Mouse (Mus musculus) hindbrain, embryonic 16.5 days (tissue): ENCODE data around the gene Syngr4. TPM values are rescaled to one million over a fixed set of nuclear protein-coding genes. Genes with fewer than 3 reads are reported as not detected.

Source experiments
- ATAC-seq: fragments of 200-750 bp; cut with Nextera tagmentation; 2 replicates; pipeline ENCODE4 v1.8.0; 2017; ENCODE audit warnings: moderate TSS enrichment, moderate library complexity
- H3K27ac ChIP-seq: fragments of 300-500 bp; sonication (generic); 2 replicates; pipeline ENCODE4 v1.5.1; 2014; ENCODE audit warnings: low read depth, mild to moderate bottlenecking, control low read depth, low read length, moderate library complexity
- H3K27me3 ChIP-seq: fragments of 300-500 bp; sonication (generic); replicated peaks from 2 replicates; pipeline ENCODE4 v1.6.1; 2014; ENCODE audit warnings: low read length; ENCODE audit not compliant: control insufficient read depth, insufficient read depth
- H3K36me3 ChIP-seq: fragments of 300-500 bp; sonication (generic); 2 replicates; pipeline ENCODE4 v1.6.1; 2014; ENCODE audit warnings: mild to moderate bottlenecking, low read length, moderate library complexity, mixed read lengths; ENCODE audit not compliant: control insufficient read depth, insufficient read depth
- H3K4me1 ChIP-seq: fragments of 300-500 bp; sonication (generic); 2 replicates; pipeline ENCODE4 v1.6.1; 2014; ENCODE audit warnings: low read depth, low read length; ENCODE audit not compliant: control insufficient read depth, insufficient read depth
- H3K4me2 ChIP-seq: fragments of 300-500 bp; sonication (generic); 2 replicates; pipeline ENCODE4 v1.6.1; 2014; ENCODE audit warnings: mild to moderate bottlenecking, low read length, control low read depth, moderate library complexity
- H3K4me3 ChIP-seq: fragments of 300-500 bp; sonication (generic); 2 replicates; pipeline ENCODE4 v1.5.1; 2014; ENCODE audit warnings: mild to moderate bottlenecking, low read length, control low read depth, moderate library complexity
- H3K9ac ChIP-seq: fragments of 300-500 bp; sonication (generic); 2 replicates; pipeline ENCODE4 v1.6.1; 2014; ENCODE audit warnings: low read depth, mild to moderate bottlenecking, control low read depth, low read length, moderate library complexity
- H3K9me3 ChIP-seq: fragments of 300-500 bp; sonication (generic); 2 replicates; pipeline ENCODE4 v1.6.1; 2014; ENCODE audit warnings: mild to moderate bottlenecking, low read length, moderate library complexity; ENCODE audit not compliant: control insufficient read depth
- WGBS: fragments of 180-500 bp; shearing (Covaris S2); extraction: QIAGEN DNeasy Blood & Tissue Kit; methylation state at CpG from one replicate; pipeline ENCODE4 v1.1.7; 2014; 5-methylcytosine and 5-hydroxymethylcytosine counted together
- polyA plus RNA-seq: library from polyadenylated mRNA; unstranded; fragments of >200 nt; fragmentation: Nextera tagmentation; extraction: Ambion mirVana; gene quantifications from 2 replicates; pipeline ENCODE4 v1.2.1, GENCODE M21; 2015

Gene Syngr4
- polyA plus RNA-seq, 1 experiment from 2014 or later: not detected

DNA sequence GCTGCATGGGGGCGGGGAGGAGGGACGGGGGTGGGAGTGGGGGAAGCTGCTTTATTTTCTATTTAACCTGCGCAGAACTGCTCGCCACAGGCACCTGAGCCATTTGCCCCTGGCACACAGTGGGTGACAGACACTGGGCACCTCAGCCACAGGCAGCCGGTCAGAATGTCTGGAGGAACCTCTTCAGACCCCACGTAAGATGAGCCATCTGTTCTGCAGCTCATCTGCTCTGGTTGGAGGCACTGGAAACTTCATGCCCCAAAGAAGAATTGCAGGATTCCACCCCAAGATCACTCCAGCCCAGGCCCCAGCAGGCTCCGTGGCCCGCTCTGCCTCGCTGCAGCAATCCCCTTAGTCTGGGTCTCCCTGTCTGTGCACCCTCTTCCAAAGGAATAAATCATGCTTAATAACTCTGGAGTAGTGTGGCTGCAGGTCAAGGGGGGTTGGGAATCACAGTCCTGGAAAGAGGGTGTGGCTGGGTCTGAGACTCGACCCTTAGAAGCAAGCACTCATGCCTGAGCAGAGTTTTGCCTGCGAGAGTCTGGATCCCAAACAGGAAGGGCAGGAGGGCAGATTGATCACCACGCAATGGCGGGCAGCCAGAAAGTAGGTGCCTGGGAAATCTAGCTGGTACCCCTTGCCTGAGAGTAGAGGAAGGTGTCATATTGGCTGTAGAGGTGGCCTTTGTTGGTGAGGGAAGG, 20.6 kb upstream of the Syngr4 start:
- Histone ChIP-seq H3K4me1 (peaks cover 19% of the 10 kb centered on the region), H3K4me3 (peak overlapping the region; percentile 31), H3K27ac (peak overlapping the region; percentile 86), H3K36me3 (no peaks in the 10 kb centered on the region), H3K9ac (peak overlapping the region; percentile 59), H3K4me2 (peak overlapping the region; percentile 56), H3K27me3 (no peaks in the 10 kb centered on the region), H3K9me3 (no peaks in the 10 kb centered on the region)
- peak; percentile 12 for ATAC-seq
- 28% methylated on average over 13 of the region's 13 CpGs for WGBS

- ATAC-seq: peak; percentile 90
- Histone ChIP-seq H3K4me2 (peak overlapping the region; percentile 56), H3K4me1 (peaks cover 19% of the 10 kb centered on the region), H3K36me3 (no peaks in the 10 kb centered on the region), H3K27me3 (no peaks in the 10 kb centered on the region), H3K4me3 (peak overlapping the region; percentile 31), H3K9ac (peak overlapping the region; percentile 59), H3K9me3 (no peaks in the 10 kb centered on the region), H3K27ac (peak overlapping the region; percentile 86)
- WGBS: 33% methylated on average over 26 of the region's 26 CpGs
These were observed 19.8 kb upstream of the Syngr4 start for GRCm38 (mm10) chr7:45916056-45917003.

DNA sequence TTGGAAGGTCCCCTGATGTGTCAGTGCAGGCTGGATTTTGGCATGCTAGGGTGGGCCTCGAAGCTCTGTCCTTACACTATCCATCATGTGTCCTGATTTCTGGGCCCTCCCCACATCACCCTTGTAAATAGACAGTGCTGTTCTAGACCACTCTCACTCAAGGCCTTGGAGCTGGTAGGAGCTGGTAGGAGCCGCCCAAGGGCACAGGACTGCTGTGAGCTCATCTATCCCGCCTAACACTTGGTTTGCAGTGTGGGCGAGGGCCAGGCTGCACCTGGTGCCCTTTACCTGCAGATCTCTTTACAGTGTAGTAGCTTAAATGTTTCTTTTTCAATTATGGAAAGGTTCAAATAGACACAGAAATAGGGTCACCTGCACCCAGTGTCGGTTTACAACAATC, 18.5 kb upstream of the Syngr4 start:
- H3K36me3 ChIP-seq: peaks cover 3% of the 10 kb centered on the region
- ATAC-seq: no peak
- no peak overlapping the region for H3K27ac ChIP-seq
- peaks cover 19% of the 10 kb centered on the region for H3K4me1 ChIP-seq
- 86% methylated on average over 5 of the region's 5 CpGs for WGBS
- no peak overlapping the region for H3K4me3 ChIP-seq
- H3K4me2 ChIP-seq: no peak overlapping the region
- H3K9me3 ChIP-seq: no peaks in the 10 kb centered on the region
- no peaks in the 10 kb centered on the region for H3K27me3 ChIP-seq
- no peak overlapping the region for H3K9ac ChIP-seq

DNA sequence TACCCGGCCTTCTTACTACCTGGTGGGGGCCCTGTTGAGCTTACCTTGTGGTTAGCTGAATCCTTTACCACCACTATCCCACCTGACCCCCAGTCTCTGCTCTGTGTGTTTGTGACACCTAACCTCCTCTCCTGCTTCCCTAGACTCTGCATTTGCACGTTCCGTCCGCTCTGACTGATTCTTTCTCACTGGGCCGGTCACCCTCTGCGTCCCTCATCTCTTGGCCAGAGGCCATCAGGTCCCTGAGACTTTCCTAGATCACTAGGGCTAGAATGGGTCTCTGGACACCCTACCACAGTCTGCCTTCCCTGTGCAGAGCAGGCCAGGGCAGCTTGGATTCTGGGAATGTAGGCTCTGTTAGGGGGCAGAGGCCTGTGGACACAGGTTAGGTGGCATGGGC, 17.6 kb upstream of the Syngr4 start:
- H3K27me3 ChIP-seq: no peaks in the 10 kb centered on the region
- no peak overlapping the region for H3K4me3 ChIP-seq
- no peak overlapping the region for H3K27ac ChIP-seq
- no peak for ATAC-seq
- no peaks in the 10 kb centered on the region for H3K9me3 ChIP-seq
- H3K36me3 ChIP-seq: peaks cover 10% of the 10 kb centered on the region
- WGBS: 82% methylated on average over 6 of the region's 6 CpGs
- no peak overlapping the region for H3K4me2 ChIP-seq
- peaks cover 19% of the 10 kb centered on the region for H3K4me1 ChIP-seq
- no peak overlapping the region for H3K9ac ChIP-seq

DNA sequence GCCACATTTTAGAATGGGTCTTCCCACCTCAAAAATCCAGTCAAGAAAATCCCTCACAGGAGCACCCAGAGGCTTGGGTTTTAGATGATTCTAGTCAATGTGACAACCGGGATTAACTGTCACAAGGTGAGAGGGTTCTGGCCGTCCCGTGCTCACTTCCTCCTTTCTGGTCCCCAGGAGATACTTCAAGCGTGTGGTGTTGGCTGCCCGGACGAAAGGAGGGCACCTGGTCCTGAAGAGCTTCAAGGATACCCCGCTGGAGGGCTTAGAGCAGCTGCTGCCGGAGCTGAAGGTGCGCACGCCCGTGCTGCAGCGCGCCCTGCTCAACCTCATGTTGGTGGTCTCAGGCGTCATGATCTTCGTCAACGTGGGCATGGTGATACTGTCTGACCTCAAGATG, 12.6 kb upstream of the Syngr4 start:
- Histone ChIP-seq H3K36me3 (peaks cover 10% of the 10 kb centered on the region), H3K9me3 (no peaks in the 10 kb centered on the region), H3K4me1 (no peaks in the 10 kb centered on the region), H3K27ac (no peak overlapping the region), H3K27me3 (no peaks in the 10 kb centered on the region), H3K4me2 (no peak overlapping the region), H3K4me3 (no peak overlapping the region), H3K9ac (no peak overlapping the region)
- 92% methylated on average over 16 of the region's 16 CpGs for WGBS
- no peak for ATAC-seq

DNA sequence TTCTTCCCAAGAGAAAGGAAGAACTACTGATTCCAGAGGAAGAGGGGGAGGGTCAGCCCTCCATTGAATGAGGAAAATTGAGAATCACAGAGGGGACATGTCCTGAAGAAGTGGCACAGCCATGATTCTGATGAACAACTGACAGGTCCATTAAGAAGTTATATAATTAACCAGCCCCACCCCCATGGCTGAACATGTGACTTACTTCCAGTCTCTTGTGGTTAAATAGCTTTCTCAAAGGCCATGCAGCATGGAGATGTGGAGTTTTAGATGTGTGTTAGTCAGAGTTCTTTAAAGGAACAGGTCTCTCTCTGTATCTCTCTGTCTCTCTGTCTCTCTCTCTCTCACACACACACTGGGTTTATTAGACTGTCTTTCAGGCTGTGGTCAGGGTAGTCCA, 11.9 kb upstream of the Syngr4 start:
- no peak for ATAC-seq
- H3K27me3 ChIP-seq: no peaks in the 10 kb centered on the region
- no peak overlapping the region for H3K27ac ChIP-seq
- H3K36me3 ChIP-seq: peaks cover 10% of the 10 kb centered on the region
- no peaks in the 10 kb centered on the region for H3K4me1 ChIP-seq
- no peak overlapping the region for H3K9ac ChIP-seq
- H3K9me3 ChIP-seq: no peaks in the 10 kb centered on the region
- no peak overlapping the region for H3K4me2 ChIP-seq
- no peak overlapping the region for H3K4me3 ChIP-seq

DNA sequence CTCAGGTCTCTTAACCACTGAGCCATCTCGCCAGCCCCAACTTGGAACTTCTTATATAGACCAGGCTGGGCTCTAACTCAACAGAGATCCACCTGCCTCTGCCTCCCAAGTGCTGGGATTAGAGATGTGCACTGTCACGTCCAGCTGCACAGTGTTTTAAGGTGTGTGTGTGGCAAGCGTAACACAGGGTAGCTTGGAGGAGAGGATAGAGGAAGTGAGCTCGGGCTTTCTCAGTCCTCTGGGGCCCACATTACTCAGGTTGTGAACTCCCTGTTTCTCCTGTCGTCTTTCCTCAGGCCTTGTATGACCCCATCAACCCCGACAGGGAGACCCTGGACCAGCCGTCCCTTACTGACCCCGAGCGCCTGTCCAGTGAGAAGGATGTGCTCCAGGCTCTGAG, 10.1 kb upstream of the Syngr4 start:
- H3K4me1 ChIP-seq: no peaks in the 10 kb centered on the region
- H3K9me3 ChIP-seq: no peaks in the 10 kb centered on the region
- H3K4me2 ChIP-seq: no peak overlapping the region
- ATAC-seq: no peak
- no peak overlapping the region for H3K9ac ChIP-seq
- no peak overlapping the region for H3K27ac ChIP-seq
- H3K4me3 ChIP-seq: no peak overlapping the region
- no peaks in the 10 kb centered on the region for H3K27me3 ChIP-seq
- H3K36me3 ChIP-seq: peaks cover 10% of the 10 kb centered on the region
- WGBS: 90% methylated on average over 9 of the region's 9 CpGs

DNA sequence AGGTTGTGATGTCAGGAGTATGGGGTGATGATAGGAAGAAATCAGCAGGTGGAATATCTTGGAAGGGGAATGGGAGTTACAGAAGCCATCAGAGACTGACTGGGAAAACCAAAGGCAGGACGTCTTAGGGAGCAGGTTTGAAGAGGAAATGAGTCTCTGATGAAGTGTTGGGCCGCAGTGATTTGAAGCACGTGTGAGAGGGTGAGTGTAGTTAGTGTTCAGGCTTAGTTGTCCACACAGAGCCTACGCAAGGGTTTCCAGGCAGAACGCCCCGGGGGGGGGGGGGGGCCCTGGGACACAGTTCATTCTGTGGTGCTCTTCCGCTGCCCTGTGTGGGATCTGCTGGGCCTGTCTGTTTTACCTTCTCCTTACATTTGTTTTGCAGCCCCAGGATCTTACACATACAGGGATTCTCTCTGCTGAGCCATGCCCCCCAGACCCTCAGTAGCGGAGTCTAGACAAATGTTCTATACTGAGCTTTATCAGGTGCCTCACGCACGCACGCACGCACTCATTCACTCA, 6.0 kb upstream of the Syngr4 start:
- ATAC-seq: no peak

DNA sequence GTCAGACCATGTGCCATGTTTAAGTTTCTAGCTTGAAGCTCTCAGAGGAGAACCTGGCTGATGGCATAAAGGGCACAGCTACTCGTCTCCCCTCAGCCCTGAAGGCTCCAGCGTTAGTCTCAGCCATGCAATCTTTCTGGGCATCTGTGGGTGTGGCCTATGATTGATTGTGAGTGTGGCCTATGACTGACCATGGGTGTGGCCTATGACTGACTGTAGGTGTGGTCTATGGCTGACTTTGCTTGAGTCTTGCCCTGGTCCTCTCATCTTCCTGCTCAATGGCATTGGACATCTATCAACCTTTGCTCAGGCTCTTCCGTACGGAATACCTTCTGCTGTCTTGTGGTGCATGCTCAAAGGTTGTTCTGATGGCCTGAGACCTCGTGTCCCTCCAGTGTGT, 5.0 kb upstream of the Syngr4 start:
- ATAC-seq: no peak
- H3K27me3 ChIP-seq: no peaks in the 10 kb centered on the region

More for the DNA sequence above, 6.0 kb upstream of the Syngr4 start:
- Histone ChIP-seq H3K4me3 (no peak overlapping the region), H3K36me3 (no peaks in the 10 kb centered on the region), H3K4me1 (peaks cover 5% of the 10 kb centered on the region), H3K4me2 (no peak overlapping the region), H3K27ac (no peak overlapping the region), H3K9ac (no peak overlapping the region), H3K27me3 (no peaks in the 10 kb centered on the region), H3K9me3 (no peaks in the 10 kb centered on the region)
- WGBS: 79% methylated on average over 10 of the region's 12 CpGs

More for the DNA sequence above, 5.0 kb upstream of the Syngr4 start:
- Histone ChIP-seq H3K9ac (no peak overlapping the region), H3K4me1 (peaks cover 6% of the 10 kb centered on the region), H3K4me3 (no peak overlapping the region), H3K36me3 (no peaks in the 10 kb centered on the region), H3K9me3 (no peaks in the 10 kb centered on the region), H3K4me2 (no peak overlapping the region), H3K27ac (no peak overlapping the region)
- 57% methylated on average over 5 of the region's 5 CpGs for WGBS
